Mouse (Mus musculus): ENCODE data around the gene Oxsr1.

DNA sequence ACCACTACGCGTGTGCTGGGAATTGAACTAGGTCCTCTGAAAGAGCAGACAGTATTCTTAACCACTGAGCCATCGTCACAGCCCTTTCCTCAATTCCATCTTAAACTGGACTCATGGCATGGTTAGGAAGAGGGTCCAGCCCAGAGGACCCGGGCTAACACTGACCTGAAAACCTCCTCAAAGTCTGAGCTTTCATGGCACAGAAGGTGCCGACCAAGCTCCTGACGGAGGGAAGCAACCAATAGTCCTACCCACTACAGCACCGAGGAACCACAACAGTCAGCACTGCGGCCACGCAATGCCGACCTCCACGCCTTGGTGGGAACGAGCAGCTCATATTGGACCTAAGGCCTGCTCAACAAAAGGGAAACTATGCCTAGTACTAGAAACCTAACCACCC is 66.1 kb downstream of the Oxsr1 start:
- TF ChIP-seq GATA1 (IDR thresholded peaks at IDR 0.05; ENCODE audit: low read length) (no peak), TAL1 (IDR thresholded peaks at IDR 0.05; ENCODE audit: low read length) (no peak)
